Mouse (Mus musculus): Measurements from ENCODE around the gene Smad1.
A peak's percentile ranks its signal among the peaks of the same experiment; 100 is the strongest.

Gene Smad1

GRCm38 (mm10) chr8:79350805-79351204, 48.5 kb downstream of the Smad1 start:
- no peak for DNase-seq

GRCm38 (mm10) chr8:79350094-79350593, 49.2 kb downstream of the Smad1 start:
- DNase-seq: peak; percentile 91

- DNase-seq: no peak
Measured at GRCm38 (mm10) chr8:79346414-79346813, 52.9 kb downstream of the Smad1 start.

- DNase-seq: no peak
Measured at GRCm38 (mm10) chr8:79345856-79346255, 53.5 kb downstream of the Smad1 start.

- DNase-seq: no peak
Measured at GRCm38 (mm10) chr8:79341236-79341635, 58.1 kb downstream of the Smad1 start.

GRCm38 (mm10) chr8:79339555-79339954, 59.8 kb downstream of the Smad1 start:
- DNase-seq: no peak

GRCm38 (mm10) chr8:79338619-79339018, 60.7 kb downstream of the Smad1 start:
- no peak for DNase-seq

- DNase-seq: no peak
Measured at GRCm38 (mm10) chr8:79332109-79332900, 67.0 kb downstream of the Smad1 start.

GRCm38 (mm10) chr8:79331571-79331970, 67.7 kb downstream of the Smad1 start:
- no peak for DNase-seq

- DNase-seq: no peak
Measured at GRCm38 (mm10) chr8:79331017-79331416, 68.3 kb downstream of the Smad1 start.

GRCm38 (mm10) chr8:79329735-79330134, 69.6 kb downstream of the Smad1 start:
- DNase-seq: no peak

GRCm38 (mm10) chr8:79329182-79329581, 70.1 kb downstream of the Smad1 start:
- DNase-seq: no peak

GRCm38 (mm10) chr8:79325510-79325909, 73.8 kb downstream of the Smad1 start:
- DNase-seq: no peak

- DNase-seq: no peak
Measured at GRCm38 (mm10) chr8:79324928-79325327, 74.4 kb downstream of the Smad1 start.

- no peak for DNase-seq
Measured at GRCm38 (mm10) chr8:79324036-79324435, 75.3 kb downstream of the Smad1 start.

- no peak for DNase-seq
Measured at GRCm38 (mm10) chr8:79323121-79323520, 76.2 kb downstream of the Smad1 start.

GRCm38 (mm10) chr8:79310801-79311200, 88.5 kb downstream of the Smad1 start:
- no peak for DNase-seq

- DNase-seq: no peak
Measured at GRCm38 (mm10) chr8:79305941-79306340, 93.4 kb downstream of the Smad1 start.

GRCm38 (mm10) chr8:79301548-79301947, 97.8 kb downstream of the Smad1 start:
- no peak for DNase-seq

GRCm38 (mm10) chr8:79299704-79300103, 99.6 kb downstream of the Smad1 start:
- no peak for DNase-seq

GRCm38 (mm10) chr8:79297763-79298162, 101.6 kb downstream of the Smad1 start:
- DNase-seq: peak; percentile 28

GRCm38 (mm10) chr8:79295276-79296105, 103.8 kb downstream of the Smad1 start:
- DNase-seq: peak; percentile 10

- DNase-seq: peak; percentile 97
Measured at GRCm38 (mm10) chr8:79294610-79295275, 104.6 kb downstream of the Smad1 start, which contains the start of gene Mmaa. Gene Mmaa (minus strand): TSS chr8:79294937.
